Mouse (Mus musculus): Measurements from ENCODE around the gene Sept10.

GRCm38 (mm10) chr10:59223301-59223700, 1.7 kb upstream of the Sept10 start:
- no peak for TF ChIP-seq CTCF (conservative IDR thresholded peaks at IDR 0.05; ENCODE audit: low read length)
- TF ChIP-seq POU5F1 (IDR thresholded peaks at IDR 0.05; ENCODE audit: borderline replicate concordance, low read length): no peak
